Mouse (Mus musculus): ENCODE measurements at regions not wholly inside any gene's neighbourhood (a gene's known extent, or its start where the extent isn't known, plus 50 kb on each side); places are given as distances from the start of the nearest gene placed in this dataset.

DNA sequence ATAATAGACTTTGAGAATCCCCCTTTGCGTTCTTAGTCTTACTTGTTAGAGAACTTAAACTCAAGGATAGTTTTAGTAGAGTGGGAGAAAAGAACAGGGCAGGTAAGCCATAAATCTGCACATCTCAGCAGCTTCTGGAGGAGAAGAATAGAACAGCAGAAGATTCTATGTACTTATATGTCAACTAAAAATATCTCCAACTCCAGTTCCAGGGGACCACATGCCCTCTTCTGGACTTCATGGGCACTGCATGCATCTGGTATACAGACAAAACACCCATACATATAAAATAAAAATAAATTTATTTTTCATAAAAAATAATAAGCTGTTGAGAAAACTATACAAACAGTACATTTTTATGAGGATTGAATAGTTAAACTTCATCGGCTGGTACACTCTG, 196.4 kb downstream of the Mettl4 start:
- no peak for DNase-seq
- Histone ChIP-seq H3K4me1 (ENCODE audit: control insufficient read depth, insufficient read depth, low read length) (no peaks in the 10 kb centered on the region), H3K36me3 (ENCODE audit: control insufficient read depth, insufficient read depth, low read length) (no peaks in the 10 kb centered on the region), H3K9ac (ENCODE audit: low read depth, low read length) (no peak overlapping the region), H3K4me3 (no peak overlapping the region), H3K79me2 (replicated peaks; ENCODE audit: control insufficient read depth, insufficient read depth, low read length) (no peaks in the 10 kb centered on the region), H3K27ac (no peak overlapping the region), H3K27me3 (ENCODE audit: control insufficient read depth, insufficient read depth, low read length) (no peaks in the 10 kb centered on the region)
- TF ChIP-seq POLR2A (IDR thresholded peaks at IDR 0.05; ENCODE audit: insufficient read depth, low read depth, low read length) (no peak), CTCF (IDR thresholded peaks at IDR 0.05) (peak; percentile 49), EP300 (IDR thresholded peaks at IDR 0.05; ENCODE audit: insufficient read depth, low read depth, low read length) (no peak)
- intact Hi-C loops (cut with DNase I): no loop called here
- WGBS: 69% methylated on average over 2 of the region's 2 CpGs

DNA sequence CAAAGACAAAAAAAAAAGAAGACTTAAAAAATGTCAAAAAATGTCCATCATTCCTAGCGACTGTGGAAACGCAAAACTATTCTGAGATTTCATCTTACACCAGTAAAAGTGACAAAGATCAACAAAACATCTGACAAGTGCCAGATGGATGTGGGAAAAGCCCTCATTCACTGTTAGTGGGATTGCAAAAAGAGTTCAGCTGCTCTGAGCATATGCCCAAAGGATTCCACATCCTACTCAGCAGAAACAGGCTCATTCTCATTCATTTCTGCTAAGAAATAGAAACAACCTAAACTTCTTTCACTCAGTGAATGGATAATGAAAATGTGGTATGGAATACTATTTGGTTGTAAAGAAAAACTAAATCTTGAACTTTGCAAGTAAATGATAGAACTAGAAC, 221.1 kb downstream of the Mettl4 start:
- Histone ChIP-seq H3K79me2 (replicated peaks; ENCODE audit: control insufficient read depth, insufficient read depth, low read length) (no peaks in the 10 kb centered on the region), H3K4me3 (no peak overlapping the region), H3K27me3 (ENCODE audit: control insufficient read depth, insufficient read depth, low read length) (no peaks in the 10 kb centered on the region), H3K27ac (no peak overlapping the region), H3K4me1 (ENCODE audit: control insufficient read depth, insufficient read depth, low read length) (no peaks in the 10 kb centered on the region), H3K36me3 (ENCODE audit: control insufficient read depth, insufficient read depth, low read length) (no peaks in the 10 kb centered on the region), H3K9ac (ENCODE audit: low read depth, low read length) (no peak overlapping the region)
- 86% methylated on average over 2 of the region's 2 CpGs for WGBS
- no peak for DNase-seq
- intact Hi-C loops (cut with DNase I): no loop called here
- TF ChIP-seq POLR2A (IDR thresholded peaks at IDR 0.05; ENCODE audit: insufficient read depth, low read depth, low read length): no peak
